Mouse (Mus musculus) Patski (cell line): Measurements from ENCODE around the gene Catsperg1. TPM values are rescaled to one million over a fixed set of nuclear protein-coding genes. Genes with fewer than 3 reads are reported as not detected.
"Not testable (repeated sequence)": the region's sequence is repeated elsewhere in the genome, so short reads cannot be mapped to it uniquely, and the experiment has no call there.

ENCODE experiments used
- ATAC-seq: fragments of 100-300 bp; one replicate; pipeline ENCODE4 v1.8.0; 2021
- CTCF ChIA-PET: fragments of 350-600 bp; sonication (Branson Sonifier 250); formaldehyde crosslinking; loops from one replicate; lab custom pipeline; 2022; ENCODE audit warnings: inconsistent platforms; lab: Charles Lee
- POLR2A ChIA-PET: fragments of 350-600 bp; sonication (Branson Sonifier 250); formaldehyde crosslinking; loops from one replicate; lab custom pipeline; 2022; ENCODE audit warnings: antibody characterized with exemption, inconsistent platforms; lab: Charles Lee
- DNase-seq: peaks from one replicate; pipeline ENCODE4 v3.0.0-alpha.2; 2011; ENCODE audit warnings: low read depth, low spot score
- H3K27me3 ChIP-seq: fragments of 371-371 bp; one replicate; pipeline ENCODE4 v1.5.1; 2021
- CTCF ChIP-seq: fragments of 100-300 bp; IDR thresholded peaks from one replicate; pipeline ENCODE4 v1.5.1; 2021
- in situ Hi-C: fragments of 300-500 bp; cut with MboI; formaldehyde crosslinking; loops from 3 replicates; pipeline ENCODE4 v1.11.1; 2018; ENCODE audit warnings: low pct_unique_long_range_greater_than_20kb, mixed read lengths
- polyA plus RNA-seq: library from polyadenylated mRNA; unstranded; gene quantifications from one replicate; pipeline ENCODE4 v1.2.3, GENCODE M21; 2021

Gene Catsperg1
- polyA plus RNA-seq, 1 experiment from 2014 or later, result not detected

DNA sequence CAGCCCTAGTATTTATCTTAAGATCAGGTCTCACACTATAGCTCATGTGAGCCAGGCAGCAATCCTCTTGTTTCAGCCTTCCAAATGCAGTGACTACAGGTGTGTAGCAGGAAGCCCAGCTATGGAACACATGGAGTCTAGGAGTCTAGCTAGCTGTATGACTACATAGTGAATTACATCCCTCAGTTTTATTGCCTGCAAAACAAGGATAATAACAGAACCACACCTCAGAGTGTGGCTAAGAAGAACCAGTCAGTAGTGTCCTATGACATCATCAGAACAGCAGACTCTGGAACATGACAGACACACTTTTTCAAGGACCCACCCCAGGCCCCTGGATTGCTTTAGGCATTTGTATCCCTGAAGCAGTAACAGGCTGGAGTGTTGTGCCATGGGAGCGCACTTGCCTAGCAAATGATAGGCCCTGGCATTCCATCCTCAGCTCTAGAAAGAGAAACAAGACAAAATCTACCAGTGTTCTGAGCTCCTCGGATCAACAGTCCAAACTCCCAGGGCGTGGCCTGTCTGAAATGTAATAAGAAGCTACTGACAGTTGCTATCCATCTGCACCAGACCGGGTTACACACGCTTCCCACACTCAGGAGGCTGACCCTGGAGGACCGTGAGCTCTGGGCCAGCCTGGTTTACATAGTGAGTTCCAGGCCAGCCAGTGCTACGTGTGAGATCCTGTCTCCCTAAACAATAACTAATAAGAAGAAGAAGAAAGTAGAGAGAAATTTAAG, 67.0 kb downstream of the Catsperg1 start:
- ChIA-PET POLR2A (no interaction called here), CTCF (interaction anchor here (1.2 to 1.9 kb wide), 2 partner anchors 8 to 21 kb away, joined by 3 to 5 read pairs; partner anchors contain the start of gene Ryr1)
- in situ Hi-C loops, result no loop called here

GRCm38 (mm10) chr7:29144006-29144405, 69.8 kb downstream of the Catsperg1 start:
- POLR2A ChIA-PET, result no interaction called here
- in situ Hi-C loops, result no loop called here
- TF ChIP-seq CTCF, result no peak
- ATAC-seq (no peak), DNase-seq (no peak)
- peaks cover 5% of the 10 kb centered on the region for H3K27me3 ChIP-seq
- CTCF ChIA-PET, result no interaction called here

More for the DNA sequence above, 67.0 kb downstream of the Catsperg1 start:
- no peak for DNase-seq
- H3K27me3 ChIP-seq, result peaks cover 5% of the 10 kb centered on the region
- TF ChIP-seq CTCF, result no peak
- no peak for ATAC-seq

GRCm38 (mm10) chr7:29141416-29141815, 72.4 kb downstream of the Catsperg1 start:
- DNase-seq, result no peak
- no peak for TF ChIP-seq CTCF
- POLR2A ChIA-PET, result no interaction called here
- peaks cover 10% of the 10 kb centered on the region for H3K27me3 ChIP-seq
- CTCF ChIA-PET, result interaction anchor here (1.5 kb wide), 1 partner anchor 13 kb away, joined by 3 read pairs; no protein-coding TSS in a partner anchor
- no peak for ATAC-seq
- in situ Hi-C loops, result no loop called here

- ChIA-PET CTCF (interaction anchor here (0.8 kb wide), 1 partner anchor 8 kb away, joined by 3 read pairs; no protein-coding TSS in a partner anchor), POLR2A (interaction anchor here (1.2 kb wide), 1 partner anchor 16 kb away, joined by 3 read pairs; no protein-coding TSS in a partner anchor)
- H3K27me3 ChIP-seq, result peaks cover 23% of the 10 kb centered on the region
- not testable (repeated sequence) for ATAC-seq, DNase-seq
- in situ Hi-C loops, result loop anchor here (5.0 kb wide), 1 partner anchor 93 kb away; the partner anchor contains the start of gene Kcnk6
Measured at GRCm38 (mm10) chr7:29139237-29139636, 74.6 kb downstream of the Catsperg1 start.

DNA sequence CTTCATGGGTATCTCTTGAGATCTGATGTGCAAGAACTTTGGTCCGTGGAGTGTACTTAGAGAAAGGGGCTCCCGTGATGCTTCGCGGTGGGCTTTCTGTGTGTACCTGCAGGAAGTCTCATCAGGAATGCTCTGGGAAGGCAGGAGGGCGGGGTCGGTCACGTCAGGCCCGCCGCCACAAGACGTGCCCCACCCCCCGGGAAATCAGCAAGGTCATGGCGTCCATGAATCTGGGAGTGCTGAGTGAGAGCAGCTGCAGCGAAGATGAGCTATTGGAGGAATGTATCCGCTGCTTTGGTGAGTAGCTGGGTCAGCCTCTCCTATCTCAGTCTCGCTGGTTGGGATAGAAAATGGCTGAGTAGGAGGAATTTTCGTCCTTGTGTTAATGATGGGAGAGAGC, 76.4 kb downstream of the Catsperg1 start:
- POLR2A ChIA-PET, result interaction anchor here (0.7 kb wide), 1 partner anchor 138 kb away, joined by 8 read pairs; no protein-coding TSS in a partner anchor
- peaks cover 27% of the 10 kb centered on the region for H3K27me3 ChIP-seq
- in situ Hi-C loops, result loop anchor here (5.0 kb wide), 1 partner anchor 95 kb away; the partner anchor contains the start of gene Kcnk6
- no peak for ATAC-seq
- DNase-seq, result no peak
- no peak for TF ChIP-seq CTCF
- CTCF ChIA-PET, result no interaction called here

DNA sequence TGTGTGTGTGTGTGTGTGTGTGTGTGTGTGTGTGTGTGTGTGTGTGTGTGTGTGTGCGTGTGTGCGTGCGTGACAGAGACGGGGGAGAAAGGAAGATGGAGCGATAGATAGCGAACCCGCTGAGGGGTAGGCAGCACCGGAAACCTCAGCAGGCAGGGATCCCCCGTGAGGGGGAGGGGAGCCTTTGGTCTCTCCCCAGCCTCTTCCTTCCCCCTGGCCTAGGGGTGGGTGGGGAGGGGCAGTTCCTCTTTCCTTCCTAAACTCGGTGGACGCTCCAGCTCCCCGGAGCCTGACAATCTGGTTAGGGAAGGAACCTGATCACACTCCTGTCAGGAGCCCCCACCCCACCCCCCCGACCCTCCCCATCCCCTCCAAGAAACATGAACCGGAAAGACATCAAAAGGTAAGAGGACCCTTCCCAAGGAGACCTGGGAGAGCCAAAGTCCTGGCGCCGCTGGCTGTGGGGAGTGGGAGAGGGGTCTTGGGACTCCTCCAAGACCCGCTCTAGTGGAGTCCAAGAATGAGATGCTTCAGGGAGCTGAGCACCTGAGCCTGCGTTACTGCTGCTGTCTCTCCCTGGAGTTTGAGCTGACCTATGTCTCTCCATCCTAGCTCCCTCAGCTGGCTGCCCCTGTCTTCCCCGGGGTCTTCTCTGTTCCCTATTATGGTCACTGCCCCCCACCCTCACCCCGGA, 79.0 kb downstream of the Catsperg1 start, which contains the start of gene Rasgrp4:
Gene Rasgrp4 (plus strand): TSS at position 159 of the 694 bp plus-strand sequence.
- peaks cover 27% of the 10 kb centered on the region for H3K27me3 ChIP-seq
- TF ChIP-seq CTCF, result no peak
- in situ Hi-C loops, result loop anchor here (5.0 kb wide), 1 partner anchor 97 kb away; the partner anchor contains the start of gene Kcnk6
- POLR2A ChIA-PET, result no interaction called here
- CTCF ChIA-PET, result no interaction called here
- no peak for ATAC-seq
- DNase-seq, result no peak

GRCm38 (mm10) chr7:29134230-29134629, 79.6 kb downstream of the Catsperg1 start:
- in situ Hi-C loops, result no loop called here
- ChIA-PET CTCF (no interaction called here), POLR2A (no interaction called here)
- no peak for TF ChIP-seq CTCF
- ATAC-seq (no peak), DNase-seq (no peak)
- peaks cover 27% of the 10 kb centered on the region for H3K27me3 ChIP-seq

Other genes with a start within 250 kb of the Catsperg1 start
- 328 TPM for gene Eif3k, start 232.2 kb downstream of the Catsperg1 start, polyA plus RNA-seq
- 4.7 TPM for gene Map4k1, start 232.0 kb downstream of the Catsperg1 start, polyA plus RNA-seq
- gene Ryr1, start 88.9 kb downstream of the Catsperg1 start, polyA plus RNA-seq, result 0.03 TPM
- gene Rasgrp4, start 79.2 kb downstream of the Catsperg1 start, polyA plus RNA-seq, result 0.05 TPM
- 18.8 TPM for gene Fam98c, start 57.8 kb downstream of the Catsperg1 start, polyA plus RNA-seq
- 3.1 TPM for gene Ggn, start 43.8 kb downstream of the Catsperg1 start, polyA plus RNA-seq
- gene Spred3, start 43.6 kb downstream of the Catsperg1 start, polyA plus RNA-seq, result 42.6 TPM
- 241 TPM for gene Psmd8, start 33.3 kb downstream of the Catsperg1 start, polyA plus RNA-seq
- gene Kcnk6, start 18.5 kb upstream of the Catsperg1 start, polyA plus RNA-seq, result not detected
- 57.0 TPM for gene Yif1b, start 24.3 kb upstream of the Catsperg1 start, polyA plus RNA-seq
- 165 TPM for gene 2200002D01Rik, start 34.4 kb upstream of the Catsperg1 start, polyA plus RNA-seq
- gene Spint2, start 67.9 kb upstream of the Catsperg1 start, polyA plus RNA-seq, result 446 TPM
- 5.1 TPM for gene Ppp1r14a, start 75.3 kb upstream of the Catsperg1 start, polyA plus RNA-seq
- 6.2 TPM for gene Dpf1, start 89.9 kb upstream of the Catsperg1 start, polyA plus RNA-seq